Comparison of ENCODE assay signal across 10 mouse cellular contexts in genomic region chr8:120309326-120309725, GRCm38 (mm10).
DNase-seq lines count a peak whose midpoint lies in the region; ATAC-seq lines count a peak whose summit lies in the region.
"Had no signal": no experiment of that assay in that cellular context is flagged by ENCODE, and none has a peak within 500 bp of the region (broad histone marks: within the 10 kb centered on the region; RNA-seq: fewer than 3 reads in every experiment).

No protein-coding gene starts in this region.

- DNase-seq in liver, embryonic 11.5 days (ENCODE audit: low spot score), result no peak
- peak; percentile 55 for DNase-seq in heart, postnatal 4 days
- DNase-seq in lung, postnatal 25 days (ENCODE audit: low spot score), result peak; percentile 71
- peak; percentile 57 to 70 for DNase-seq in urinary bladder, postnatal 4 days (ENCODE audit: low spot score in 2 of 2)
- DNase-seq in ovary, postnatal 36 days (ENCODE audit: low spot score), result no peak
- DNase-seq in thymus, postnatal 36 days, result no peak

- no peak overlapping the region for H3K27ac ChIP-seq in liver, embryonic 11.5 days (ENCODE audit: low read depth, low read length)
- H3K27ac ChIP-seq in liver, embryonic 12.5 days, result no peak overlapping the region
- peak overlapping the region; percentile 39; the same call in 1 of the 2 replicates for H3K27ac ChIP-seq in embryonic facial prominence, embryonic 15.5 days (replicated peaks)
- H3K27ac ChIP-seq: macrophage had no signal

- H3K27me3 ChIP-seq in liver, embryonic 11.5 days (replicated peaks; ENCODE audit: control insufficient read depth, insufficient read depth, low read length), result peaks cover 11% of the 10 kb centered on the region; the same call in 1 of the 2 replicates
- H3K27me3 ChIP-seq in liver, embryonic 12.5 days (replicated peaks), result peaks cover 62% of the 10 kb centered on the region
- no peaks in the 10 kb centered on the region for H3K27me3 ChIP-seq in embryonic facial prominence, embryonic 15.5 days
- H3K27me3 ChIP-seq: Patski had no signal

- H3K4me3 ChIP-seq in liver, embryonic 11.5 days (ENCODE audit: low read depth, low read length), result no peak overlapping the region
- H3K4me3 ChIP-seq in liver, embryonic 12.5 days, result no peak overlapping the region
- H3K4me3 ChIP-seq in embryonic facial prominence, embryonic 15.5 days (replicated peaks), result no peak overlapping the region

- no peak overlapping the region for H3K4me2 ChIP-seq in liver, embryonic 11.5 days
- no peak overlapping the region for H3K4me2 ChIP-seq in liver, embryonic 12.5 days
- no peak overlapping the region for H3K4me2 ChIP-seq in embryonic facial prominence, embryonic 15.5 days (replicated peaks)

- 0 out of 2 replicates have a peak, but pooled peaks have one; percentile 3 for ATAC-seq in liver, embryonic 11.5 days (replicated peaks; ENCODE audit: low FRiP score)
- ATAC-seq in liver, embryonic 12.5 days, result no peak
- ATAC-seq in embryonic facial prominence, embryonic 15.5 days (ENCODE audit: insufficient number of reproducible peaks, low FRiP score, low TSS enrichment, low read depth), result no peak

- H3K9ac ChIP-seq in liver, embryonic 11.5 days (ENCODE audit: low read depth, low read length), result no peak overlapping the region
- H3K9ac ChIP-seq in liver, embryonic 12.5 days, result no peak overlapping the region
- no peak overlapping the region for H3K9ac ChIP-seq in embryonic facial prominence, embryonic 15.5 days

- WGBS in liver, embryonic 11.5 days, result 72% methylated on average over 18 of the region's 18 CpGs
- 65% methylated on average over 18 of the region's 18 CpGs for WGBS in liver, embryonic 12.5 days (ENCODE audit: insufficient replicate concordance)
- WGBS in embryonic facial prominence, embryonic 15.5 days, result 38% methylated on average over 18 of the region's 18 CpGs

- no peaks in the 10 kb centered on the region for H3K9me3 ChIP-seq in liver, embryonic 11.5 days (ENCODE audit: control insufficient read depth, low read length)
- H3K9me3 ChIP-seq in liver, embryonic 12.5 days (replicated peaks), result no peaks in the 10 kb centered on the region
- H3K9me3 ChIP-seq in embryonic facial prominence, embryonic 15.5 days (replicated peaks), result no peaks in the 10 kb centered on the region

- no peaks in the 10 kb centered on the region for H3K36me3 ChIP-seq in liver, embryonic 11.5 days (ENCODE audit: control insufficient read depth, insufficient read depth, low read length)
- H3K36me3 ChIP-seq in liver, embryonic 12.5 days, result no peaks in the 10 kb centered on the region
- no peaks in the 10 kb centered on the region for H3K36me3 ChIP-seq in embryonic facial prominence, embryonic 15.5 days

- peaks cover 12% of the 10 kb centered on the region for H3K4me1 ChIP-seq in liver, embryonic 11.5 days (replicated peaks; ENCODE audit: control insufficient read depth, insufficient read depth, low read length)
- H3K4me1 ChIP-seq in liver, embryonic 12.5 days, result peaks cover 11% of the 10 kb centered on the region
- peaks cover 57% of the 10 kb centered on the region for H3K4me1 ChIP-seq in embryonic facial prominence, embryonic 15.5 days

Comparison
In these comparisons a context has a peak if more than half of its experiments do, and no peak if none do; other contexts are left out.
1. DNase-seq: peak in heart, postnatal 4 days (single experiment), lung, postnatal 25 days (single experiment) and urinary bladder, postnatal 4 days (2 of 2); none in liver, embryonic 11.5 days (single experiment), ovary, postnatal 36 days (single experiment) and thymus, postnatal 36 days (0 of 2).